Mouse (Mus musculus) E14TG2a.4 (cell line): ENCODE data around the gene Ttc39b.
A peak's percentile ranks its signal among the peaks of the same experiment; 100 is the strongest.

Experiments used
- H3K27me3 ChIP-seq: 2 replicates; pipeline ENCODE4 v1.6.1; 2014; ENCODE audit warnings: low read length, control low read depth; ENCODE audit not compliant: insufficient read depth
- H3K36me3 ChIP-seq: 2 replicates; pipeline ENCODE4 v1.6.1; 2014; ENCODE audit warnings: low read length, control low read depth; ENCODE audit not compliant: insufficient read depth
- H3K4me1 ChIP-seq: replicated peaks from 2 replicates; pipeline ENCODE4 v1.6.1; 2014; ENCODE audit warnings: low read depth, low read length, control low read depth
- H3K4me3 ChIP-seq: replicated peaks from 2 replicates; pipeline ENCODE4 v1.5.1; 2014; ENCODE audit warnings: mild to moderate bottlenecking, low read length
- H3K9me3 ChIP-seq: 2 replicates; pipeline ENCODE4 v1.6.1; 2014; ENCODE audit warnings: low read length, control low read depth
- CTCF ChIP-seq: conservative IDR thresholded peaks from 2 replicates; pipeline ENCODE4 v1.5.1; 2014; ENCODE audit warnings: low read length
- NANOG ChIP-seq: IDR thresholded peaks from 2 replicates; pipeline ENCODE4 v1.6.1; 2014; ENCODE audit warnings: borderline replicate concordance, low read length, mixed read lengths
- POU5F1 ChIP-seq: IDR thresholded peaks from 2 replicates; pipeline ENCODE4 v1.6.1; 2014; ENCODE audit warnings: low read length, borderline replicate concordance

Gene Ttc39b

GRCm38 (mm10) chr4:83206803-83207586 lies 117.1 kb downstream of the Ttc39b start:
- TF ChIP-seq POU5F1, result no peak
- no peak for TF ChIP-seq CTCF
- TF ChIP-seq NANOG, result no peak
- H3K4me3 ChIP-seq, result no peak overlapping the region

GRCm38 (mm10) chr4:83206416-83206802 lies 117.6 kb downstream of the Ttc39b start:
- H3K36me3 ChIP-seq, result no peaks in the 10 kb centered on the region
- H3K4me3 ChIP-seq, result no peak overlapping the region
- H3K27me3 ChIP-seq, result no peaks in the 10 kb centered on the region
- TF ChIP-seq NANOG, result no peak
- TF ChIP-seq CTCF, result no peak
- TF ChIP-seq POU5F1, result no peak
- H3K9me3 ChIP-seq, result no peaks in the 10 kb centered on the region
- no peaks in the 10 kb centered on the region for H3K4me1 ChIP-seq

More at GRCm38 (mm10) chr4:83206803-83207586, 117.1 kb downstream of the Ttc39b start:
- H3K36me3 ChIP-seq, result no peaks in the 10 kb centered on the region
- H3K27me3 ChIP-seq, result no peaks in the 10 kb centered on the region
- H3K9me3 ChIP-seq, result no peaks in the 10 kb centered on the region
- H3K4me1 ChIP-seq, result no peaks in the 10 kb centered on the region

GRCm38 (mm10) chr4:83199391-83199790 lies 124.7 kb downstream of the Ttc39b start:
- TF ChIP-seq CTCF (no peak), POU5F1 (no peak), NANOG (no peak)

GRCm38 (mm10) chr4:83198123-83198522 lies 125.9 kb downstream of the Ttc39b start:
- TF ChIP-seq NANOG (no peak), CTCF (no peak), POU5F1 (no peak)
- no peaks in the 10 kb centered on the region for H3K27me3 ChIP-seq

More at GRCm38 (mm10) chr4:83199391-83199790, 124.7 kb downstream of the Ttc39b start:
- H3K9me3 ChIP-seq, result no peaks in the 10 kb centered on the region
- no peaks in the 10 kb centered on the region for H3K36me3 ChIP-seq
- no peak overlapping the region for H3K4me3 ChIP-seq
- H3K4me1 ChIP-seq, result no peaks in the 10 kb centered on the region
- H3K27me3 ChIP-seq, result no peaks in the 10 kb centered on the region

GRCm38 (mm10) chr4:83189736-83190135 lies 134.3 kb downstream of the Ttc39b start:
- Histone ChIP-seq H3K36me3 (no peaks in the 10 kb centered on the region), H3K4me1 (no peaks in the 10 kb centered on the region), H3K9me3 (no peaks in the 10 kb centered on the region), H3K4me3 (no peak overlapping the region), H3K27me3 (no peaks in the 10 kb centered on the region)
- TF ChIP-seq NANOG (no peak), POU5F1 (no peak), CTCF (no peak)

More at GRCm38 (mm10) chr4:83198123-83198522, 125.9 kb downstream of the Ttc39b start:
- Histone ChIP-seq H3K36me3 (no peaks in the 10 kb centered on the region), H3K9me3 (no peaks in the 10 kb centered on the region), H3K4me1 (no peaks in the 10 kb centered on the region), H3K4me3 (no peak overlapping the region)

GRCm38 (mm10) chr4:83187324-83187723 lies 136.7 kb downstream of the Ttc39b start:
- no peaks in the 10 kb centered on the region for H3K36me3 ChIP-seq
- no peaks in the 10 kb centered on the region for H3K27me3 ChIP-seq
- TF ChIP-seq POU5F1 (no peak), NANOG (no peak), CTCF (no peak)
- no peaks in the 10 kb centered on the region for H3K9me3 ChIP-seq
- no peak overlapping the region for H3K4me3 ChIP-seq
- no peaks in the 10 kb centered on the region for H3K4me1 ChIP-seq

GRCm38 (mm10) chr4:83186448-83186847 lies 137.6 kb downstream of the Ttc39b start:
- H3K36me3 ChIP-seq, result no peaks in the 10 kb centered on the region
- H3K9me3 ChIP-seq, result no peaks in the 10 kb centered on the region
- H3K27me3 ChIP-seq, result no peaks in the 10 kb centered on the region
- no peaks in the 10 kb centered on the region for H3K4me1 ChIP-seq
- TF ChIP-seq POU5F1 (no peak), CTCF (no peak)
- no peak overlapping the region for H3K4me3 ChIP-seq

GRCm38 (mm10) chr4:83183288-83183930 lies 140.6 kb downstream of the Ttc39b start:
- Histone ChIP-seq H3K27me3 (no peaks in the 10 kb centered on the region), H3K36me3 (no peaks in the 10 kb centered on the region), H3K4me1 (no peaks in the 10 kb centered on the region), H3K9me3 (no peaks in the 10 kb centered on the region), H3K4me3 (no peak overlapping the region)
- TF ChIP-seq NANOG (no peak), POU5F1 (no peak), CTCF (peak; percentile 96)
